Mouse (Mus musculus): Measurements from ENCODE around the gene Eml2. TPM values are rescaled to one million over a fixed set of nuclear protein-coding genes. Genes with fewer than 3 reads are reported as not detected.

The Eml2 gene
- polyA plus RNA-seq, 1 experiment from 2014 or later = 11.6 TPM

- ATAC-seq (ENCODE audit: low FRiP score) = no peak
- no peak overlapping the region for H3K4me3 ChIP-seq (replicated peaks)
- H3K9ac ChIP-seq (replicated peaks) = no peak overlapping the region
- H3K4me2 ChIP-seq = no peak overlapping the region
- H3K27ac ChIP-seq (replicated peaks) = no peak overlapping the region
- WGBS = 63% methylated on average over 3 of the region's 3 CpGs
- no peaks in the 10 kb centered on the region for H3K9me3 ChIP-seq (replicated peaks)
- no peaks in the 10 kb centered on the region for H3K4me1 ChIP-seq
- H3K36me3 ChIP-seq = no peaks in the 10 kb centered on the region
- H3K27me3 ChIP-seq (replicated peaks) = 0 out of 2 replicates have a peak, but pooled peaks cover 3% of the 10 kb centered on the region
Observed at GRCm38 (mm10) chr7:19220061-19220460, 43.8 kb downstream of the Eml2 start.

GRCm38 (mm10) chr7:19222189-19222588 is 46.0 kb downstream of the Eml2 start:
- no peak for ATAC-seq (ENCODE audit: low FRiP score)
- Histone ChIP-seq H3K27me3 (replicated peaks) (no peaks in the 10 kb centered on the region), H3K4me3 (replicated peaks) (no peak overlapping the region), H3K4me1 (peaks cover 7% of the 10 kb centered on the region), H3K9ac (replicated peaks) (no peak overlapping the region), H3K4me2 (no peak overlapping the region), H3K9me3 (replicated peaks) (no peaks in the 10 kb centered on the region), H3K27ac (replicated peaks) (no peak overlapping the region), H3K36me3 (no peaks in the 10 kb centered on the region)
- WGBS = 95% methylated on average over 16 of the region's 16 CpGs

GRCm38 (mm10) chr7:19222875-19223274 is 46.7 kb downstream of the Eml2 start:
- Histone ChIP-seq H3K9me3 (replicated peaks) (no peaks in the 10 kb centered on the region), H3K27me3 (replicated peaks) (no peaks in the 10 kb centered on the region), H3K36me3 (no peaks in the 10 kb centered on the region), H3K4me1 (peaks cover 9% of the 10 kb centered on the region), H3K4me3 (replicated peaks) (no peak overlapping the region), H3K4me2 (no peak overlapping the region), H3K27ac (replicated peaks) (no peak overlapping the region), H3K9ac (replicated peaks) (no peak overlapping the region)
- no peak for ATAC-seq (ENCODE audit: low FRiP score)
- 92% methylated on average over 14 of the region's 14 CpGs for WGBS

- Histone ChIP-seq H3K9me3 (replicated peaks) (no peaks in the 10 kb centered on the region), H3K27me3 (replicated peaks) (no peaks in the 10 kb centered on the region), H3K4me2 (no peak overlapping the region), H3K4me3 (replicated peaks) (no peak overlapping the region), H3K27ac (replicated peaks) (no peak overlapping the region), H3K9ac (replicated peaks) (0 out of 2 replicates have a peak overlapping the region, but pooled peaks have one; percentile 20), H3K36me3 (no peaks in the 10 kb centered on the region), H3K4me1 (peaks cover 18% of the 10 kb centered on the region)
- 81% methylated on average over 4 of the region's 4 CpGs for WGBS
- no peak for ATAC-seq (ENCODE audit: low FRiP score)
Observed at GRCm38 (mm10) chr7:19224933-19225332, 48.7 kb downstream of the Eml2 start.

GRCm38 (mm10) chr7:19226817-19227797 is 50.9 kb downstream of the Eml2 start:
- H3K27ac ChIP-seq (replicated peaks) = peak overlapping the region; percentile 100
- H3K27me3 ChIP-seq (replicated peaks) = no peaks in the 10 kb centered on the region
- peak overlapping the region; percentile 65 for H3K9ac ChIP-seq (replicated peaks)
- no peaks in the 10 kb centered on the region for H3K9me3 ChIP-seq (replicated peaks)
- H3K36me3 ChIP-seq = peaks cover 3% of the 10 kb centered on the region; the same call in 1 of the 2 replicates
- ATAC-seq (ENCODE audit: low FRiP score) = peak; percentile 22
- H3K4me1 ChIP-seq = peaks cover 28% of the 10 kb centered on the region
- 16% methylated on average over 20 of the region's 20 CpGs for WGBS
- peak overlapping the region; percentile 61 for H3K4me3 ChIP-seq (replicated peaks)
- H3K4me2 ChIP-seq = peak overlapping the region; percentile 90

- H3K4me3 ChIP-seq (replicated peaks) = peak within 1 kb of the TSS; percentile 61
- no peaks in the 10 kb centered on the region for H3K9me3 ChIP-seq (replicated peaks)
- H3K4me1 ChIP-seq = peaks cover 28% of the 10 kb centered on the region
- peak; percentile 96 for ATAC-seq (ENCODE audit: low FRiP score)
- H3K27me3 ChIP-seq (replicated peaks) = no peaks in the 10 kb centered on the region
- H3K4me2 ChIP-seq = peak within 1 kb of the TSS; percentile 90
- peaks cover 3% of the 10 kb centered on the region; the same call in 1 of the 2 replicates for H3K36me3 ChIP-seq
- WGBS = under 1% methylated on average over 91 of the region's 91 CpGs
- H3K9ac ChIP-seq (replicated peaks) = peak within 1 kb of the TSS; percentile 80
- H3K27ac ChIP-seq (replicated peaks) = peak within 1 kb of the TSS; percentile 100
Observed at GRCm38 (mm10) chr7:19227883-19228792, 51.9 kb downstream of the Eml2 start, which contains the start of gene Opa3. Opa3 (plus strand) TSS chr7:19228334.

- H3K36me3 ChIP-seq = peaks cover 3% of the 10 kb centered on the region; the same call in 1 of the 2 replicates
- peak overlapping the region; percentile 54 for H3K9ac ChIP-seq (replicated peaks)
- no peaks in the 10 kb centered on the region for H3K9me3 ChIP-seq (replicated peaks)
- peak overlapping the region; percentile 90 for H3K4me2 ChIP-seq
- no peak for ATAC-seq (ENCODE audit: low FRiP score)
- H3K27me3 ChIP-seq (replicated peaks) = no peaks in the 10 kb centered on the region
- peaks cover 28% of the 10 kb centered on the region for H3K4me1 ChIP-seq
- under 1% methylated on average over 14 of the region's 14 CpGs for WGBS
- H3K27ac ChIP-seq (replicated peaks) = peak overlapping the region; percentile 100
- peak overlapping the region; percentile 61 for H3K4me3 ChIP-seq (replicated peaks)
Observed at GRCm38 (mm10) chr7:19228793-19229148, 52.5 kb downstream of the Eml2 start.

GRCm38 (mm10) chr7:19229404-19229803 is 53.2 kb downstream of the Eml2 start:
- Histone ChIP-seq H3K9me3 (replicated peaks) (no peaks in the 10 kb centered on the region), H3K4me2 (peak overlapping the region; percentile 90), H3K4me1 (peaks cover 28% of the 10 kb centered on the region), H3K4me3 (replicated peaks) (peak overlapping the region; percentile 61), H3K27ac (replicated peaks) (peak overlapping the region; percentile 100), H3K27me3 (replicated peaks) (no peaks in the 10 kb centered on the region), H3K36me3 (peaks cover 3% of the 10 kb centered on the region; the same call in 1 of the 2 replicates), H3K9ac (replicated peaks) (peak overlapping the region; percentile 54)
- 45% methylated on average over 5 of the region's 5 CpGs for WGBS
- ATAC-seq (ENCODE audit: low FRiP score) = no peak

GRCm38 (mm10) chr7:19230041-19230580 is 53.9 kb downstream of the Eml2 start:
- Histone ChIP-seq H3K4me2 (peak overlapping the region; percentile 90), H3K4me1 (peaks cover 28% of the 10 kb centered on the region), H3K27ac (replicated peaks) (no peak overlapping the region), H3K36me3 (peaks cover 3% of the 10 kb centered on the region; the same call in 1 of the 2 replicates), H3K4me3 (replicated peaks) (no peak overlapping the region), H3K9me3 (replicated peaks) (no peaks in the 10 kb centered on the region), H3K9ac (replicated peaks) (peak overlapping the region; percentile 26), H3K27me3 (replicated peaks) (no peaks in the 10 kb centered on the region)
- 98% methylated on average over 2 of the region's 2 CpGs for WGBS
- no peak for ATAC-seq (ENCODE audit: low FRiP score)

- Histone ChIP-seq H3K27me3 (replicated peaks) (no peaks in the 10 kb centered on the region), H3K4me1 (peaks cover 30% of the 10 kb centered on the region), H3K4me2 (no peak overlapping the region), H3K4me3 (replicated peaks) (no peak overlapping the region), H3K9ac (replicated peaks) (peak overlapping the region; percentile 26; the same call in 1 of the 2 replicates), H3K9me3 (replicated peaks) (no peaks in the 10 kb centered on the region), H3K27ac (replicated peaks) (no peak overlapping the region), H3K36me3 (peaks cover 3% of the 10 kb centered on the region; the same call in 1 of the 2 replicates)
- WGBS = 95% methylated on average over 5 of the region's 5 CpGs
- no peak for ATAC-seq (ENCODE audit: low FRiP score)
Observed at GRCm38 (mm10) chr7:19230899-19231298, 54.7 kb downstream of the Eml2 start.

GRCm38 (mm10) chr7:19231849-19232248 is 55.6 kb downstream of the Eml2 start:
- Histone ChIP-seq H3K27ac (replicated peaks) (no peak overlapping the region), H3K4me3 (replicated peaks) (no peak overlapping the region), H3K9me3 (replicated peaks) (no peaks in the 10 kb centered on the region), H3K4me1 (peaks cover 34% of the 10 kb centered on the region), H3K36me3 (peaks cover 3% of the 10 kb centered on the region; the same call in 1 of the 2 replicates), H3K27me3 (replicated peaks) (no peaks in the 10 kb centered on the region), H3K4me2 (no peak overlapping the region), H3K9ac (replicated peaks) (no peak overlapping the region)
- ATAC-seq (ENCODE audit: low FRiP score) = no peak
- WGBS = 96% methylated on average over 3 of the region's 3 CpGs
